Mouse (Mus musculus): ENCODE data around the gene Bcl9l.

GRCm38 (mm10) chr9:44473184-44473583 lies 9.4 kb upstream of the Bcl9l start:
- TF ChIP-seq CTCF (IDR thresholded peaks at IDR 0.05; ENCODE audit: extremely low read depth, insufficient read depth, insufficient read length, insufficient replicate concordance) (no peak), POLR2A (IDR thresholded peaks at IDR 0.05; ENCODE audit: low read depth, low read length) (no peak)

Measured in spleen, adult 2 months (tissue).